Mouse (Mus musculus) limb, embryonic 13.5 days (tissue): Measurements from ENCODE around the gene Mmp8. TPM values are rescaled to one million over a fixed set of nuclear protein-coding genes. Genes with fewer than 3 reads are reported as not detected.
A peak's percentile ranks its signal among the peaks of the same experiment; 100 is the strongest.

ENCODE experiments used
- ATAC-seq: fragments of 200-750 bp; cut with Nextera tagmentation; 2 replicates; pipeline ENCODE4 v1.8.0; 2017; ENCODE audit warnings: low read depth, moderate number of reproducible peaks, moderate TSS enrichment; ENCODE audit not compliant: low FRiP score
- H3K27ac ChIP-seq: fragments of 300-500 bp; sonication (generic); 2 replicates; pipeline ENCODE4 v1.5.1; 2015; ENCODE audit warnings: inconsistent platforms, mild to moderate bottlenecking, moderate library complexity
- H3K27me3 ChIP-seq: fragments of 300-500 bp; sonication (generic); 2 replicates; pipeline ENCODE4 v1.6.1; 2015; ENCODE audit warnings: mild to moderate bottlenecking, inconsistent platforms
- H3K36me3 ChIP-seq: fragments of 300-500 bp; sonication (generic); 2 replicates; pipeline ENCODE4 v1.6.1; 2015; ENCODE audit warnings: inconsistent platforms, mild to moderate bottlenecking, moderate library complexity
- H3K4me1 ChIP-seq: fragments of 300-500 bp; sonication (generic); 2 replicates; pipeline ENCODE4 v1.6.1; 2015; ENCODE audit warnings: inconsistent platforms
- H3K4me2 ChIP-seq: fragments of 300-500 bp; sonication (generic); replicated peaks from 2 replicates; pipeline ENCODE4 v1.6.1; 2015; ENCODE audit warnings: inconsistent platforms, mild to moderate bottlenecking, moderate library complexity
- H3K4me3 ChIP-seq: fragments of 300-500 bp; sonication (generic); 2 replicates; pipeline ENCODE4 v1.5.1; 2015; ENCODE audit warnings: moderate library complexity, mild to moderate bottlenecking, inconsistent platforms
- H3K9ac ChIP-seq: fragments of 300-500 bp; sonication (generic); 2 replicates; pipeline ENCODE4 v1.6.1; 2015; ENCODE audit warnings: mild to moderate bottlenecking, inconsistent platforms
- H3K9me3 ChIP-seq: fragments of 300-500 bp; sonication (generic); 2 replicates; pipeline ENCODE4 v1.6.1; 2016; ENCODE audit warnings: inconsistent platforms
- WGBS: fragments of 180-500 bp; shearing (Covaris S2); methylation state at CpG from one replicate; pipeline ENCODE4 v1.1.7; 2015; 5-methylcytosine and 5-hydroxymethylcytosine counted together
- polyA plus RNA-seq: library from polyadenylated mRNA; unstranded; fragments of >200 nt; fragmentation: Nextera tagmentation; extraction: Ambion mirVana; gene quantifications from 2 replicates; pipeline ENCODE4 v1.2.1, GENCODE M21; 2015

Mmp8 gene
- polyA plus RNA-seq = 0.20 and 0.23 TPM in 2 replicates

GRCm38 (mm10) chr9:7558221-7559017 lies at the start of gene Mmp8:
Mmp8 (plus strand) TSS chr9:7558456.
- no peak within 1 kb of the TSS for H3K4me2 ChIP-seq
- H3K27ac ChIP-seq = no peak within 1 kb of the TSS
- 78% methylated on average over 8 of the region's 8 CpGs for WGBS
- no peak within 1 kb of the TSS for H3K9ac ChIP-seq
- no peaks in the 10 kb centered on the region for H3K9me3 ChIP-seq
- no peaks in the 10 kb centered on the region for H3K4me1 ChIP-seq
- no peak within 1 kb of the TSS for H3K4me3 ChIP-seq
- H3K36me3 ChIP-seq = no peaks in the 10 kb centered on the region
- H3K27me3 ChIP-seq = no peaks in the 10 kb centered on the region
- no peak for ATAC-seq

DNA sequence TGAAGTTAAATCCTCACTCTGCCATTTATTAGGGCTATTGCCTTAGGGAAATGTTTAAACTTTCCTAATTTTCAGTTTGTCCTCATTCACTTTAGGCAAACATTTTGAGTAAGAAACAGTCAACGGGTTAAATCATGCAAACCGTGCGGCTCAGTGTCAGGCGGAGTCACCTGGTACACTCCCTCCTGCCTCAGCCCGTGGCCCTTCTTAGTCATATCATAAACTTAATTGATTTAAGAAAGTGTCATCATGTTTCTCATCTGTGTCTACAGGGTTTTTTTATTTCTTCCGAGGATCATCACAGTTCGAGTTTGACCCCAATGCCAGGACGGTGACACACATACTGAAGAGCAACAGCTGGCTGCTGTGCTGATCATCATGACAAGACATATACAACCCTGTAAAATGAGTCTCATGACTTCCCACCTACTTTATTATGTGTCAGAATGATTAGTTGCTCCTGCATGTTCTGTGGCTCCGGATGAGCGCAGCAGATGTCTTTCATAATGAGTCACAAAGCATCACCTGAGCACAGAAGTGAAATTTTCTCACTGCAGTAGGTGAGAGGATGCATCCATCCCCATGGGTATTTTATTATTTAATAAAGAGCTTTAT lies 48.5 kb upstream of the Mmp8 start:
- no peak for ATAC-seq
- H3K4me2 ChIP-seq = no peak overlapping the region
- no peaks in the 10 kb centered on the region for H3K36me3 ChIP-seq
- no peaks in the 10 kb centered on the region for H3K9me3 ChIP-seq
- WGBS = 77% methylated on average over 10 of the region's 10 CpGs
- no peaks in the 10 kb centered on the region for H3K27me3 ChIP-seq
- no peaks in the 10 kb centered on the region for H3K4me1 ChIP-seq
- H3K27ac ChIP-seq = no peak overlapping the region
- H3K9ac ChIP-seq = no peak overlapping the region
- H3K4me3 ChIP-seq = no peak overlapping the region

DNA sequence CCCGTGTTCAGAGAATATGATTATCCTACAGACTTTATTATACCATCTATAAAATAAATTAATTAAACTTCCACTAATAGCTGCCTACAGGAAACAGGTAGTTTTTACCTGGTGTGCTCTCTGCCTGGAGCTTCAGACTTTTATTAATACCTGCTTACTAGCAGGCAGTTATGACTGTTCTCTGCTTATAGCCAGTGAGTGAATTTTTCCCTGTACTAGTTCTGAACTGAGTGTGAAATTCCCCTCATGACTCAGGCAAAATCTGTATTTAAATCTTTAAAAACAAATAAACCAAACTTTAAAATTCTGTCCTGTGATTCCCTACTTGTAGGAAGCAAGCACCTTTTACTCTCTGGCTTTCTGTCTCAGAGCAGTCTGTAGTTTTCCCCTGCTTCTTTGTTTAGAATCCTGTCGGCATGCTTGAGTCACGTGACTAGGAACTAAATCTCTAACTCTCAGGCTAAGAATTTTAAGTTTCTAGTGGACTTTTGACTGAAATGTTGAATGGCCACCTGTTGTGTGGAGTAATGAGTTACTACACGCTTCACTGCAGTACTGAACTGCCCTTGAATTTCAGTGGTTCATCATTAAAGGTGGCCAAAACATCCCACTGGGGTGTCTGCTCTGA lies 40.2 kb upstream of the Mmp8 start:
- H3K4me3 ChIP-seq = no peak overlapping the region
- H3K27me3 ChIP-seq = no peaks in the 10 kb centered on the region
- H3K27ac ChIP-seq = no peak overlapping the region
- no peaks in the 10 kb centered on the region for H3K36me3 ChIP-seq
- H3K9me3 ChIP-seq = no peaks in the 10 kb centered on the region
- H3K4me2 ChIP-seq = no peak overlapping the region
- no peaks in the 10 kb centered on the region for H3K4me1 ChIP-seq
- H3K9ac ChIP-seq = no peak overlapping the region
- WGBS = 61% methylated on average over 4 of the region's 4 CpGs
- no peak for ATAC-seq

DNA sequence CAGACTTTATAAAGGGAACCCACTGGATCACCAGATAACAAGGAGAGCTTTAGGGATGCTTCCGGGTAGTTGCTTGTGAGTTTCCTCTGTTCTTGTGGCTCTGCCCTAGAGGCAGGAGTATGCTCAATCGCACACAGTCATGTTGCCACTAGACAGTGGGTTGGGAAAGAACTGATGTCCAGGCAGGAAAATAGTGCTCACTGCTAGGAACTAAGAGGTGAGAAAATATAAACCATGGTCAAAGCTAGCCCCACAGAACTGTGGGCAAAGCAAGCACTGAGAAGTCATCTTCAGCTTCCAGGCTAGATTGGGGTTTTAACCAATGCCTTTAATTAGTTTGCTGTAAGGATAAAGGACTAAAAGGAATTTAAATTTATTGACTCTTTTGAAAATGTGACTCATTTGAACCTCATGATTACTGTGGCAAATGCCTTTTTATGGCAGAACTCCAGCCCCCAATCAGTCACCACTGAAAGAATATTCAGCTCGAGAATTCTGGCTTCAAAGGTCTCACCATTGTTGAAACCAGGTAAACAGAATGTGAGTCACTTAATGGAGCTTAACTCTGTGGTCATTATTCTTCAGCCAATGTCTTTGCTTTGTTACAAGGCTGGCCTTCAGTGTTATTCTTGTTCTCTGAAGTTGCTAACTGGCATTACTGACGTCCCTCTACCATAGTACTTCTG lies 31.9 kb upstream of the Mmp8 start:
- no peak overlapping the region for H3K27ac ChIP-seq
- 62% methylated on average over 4 of the region's 4 CpGs for WGBS
- ATAC-seq = no peak

GRCm38 (mm10) chr9:7542763-7543162 lies 15.5 kb upstream of the Mmp8 start:
- Histone ChIP-seq H3K36me3 (no peaks in the 10 kb centered on the region), H3K4me2 (no peak overlapping the region), H3K9ac (no peak overlapping the region), H3K4me3 (no peak overlapping the region), H3K27ac (no peak overlapping the region), H3K9me3 (no peaks in the 10 kb centered on the region), H3K27me3 (no peaks in the 10 kb centered on the region), H3K4me1 (no peaks in the 10 kb centered on the region)
- ATAC-seq = no peak

More for the DNA sequence above, 31.9 kb upstream of the Mmp8 start:
- no peaks in the 10 kb centered on the region for H3K36me3 ChIP-seq
- H3K9me3 ChIP-seq = no peaks in the 10 kb centered on the region
- no peak overlapping the region for H3K4me3 ChIP-seq
- no peak overlapping the region for H3K4me2 ChIP-seq
- H3K4me1 ChIP-seq = no peaks in the 10 kb centered on the region
- H3K27me3 ChIP-seq = no peaks in the 10 kb centered on the region
- H3K9ac ChIP-seq = no peak overlapping the region

- H3K27me3 ChIP-seq = no peaks in the 10 kb centered on the region
- no peak overlapping the region for H3K9ac ChIP-seq
- 74% methylated on average over 1 of the region's 1 CpGs for WGBS
- no peak for ATAC-seq
- no peak overlapping the region for H3K27ac ChIP-seq
- H3K4me3 ChIP-seq = no peak overlapping the region
- H3K9me3 ChIP-seq = no peaks in the 10 kb centered on the region
- H3K36me3 ChIP-seq = no peaks in the 10 kb centered on the region
- H3K4me2 ChIP-seq = no peak overlapping the region
- no peaks in the 10 kb centered on the region for H3K4me1 ChIP-seq
These were observed 13.3 kb upstream of the Mmp8 start for GRCm38 (mm10) chr9:7544923-7545457.

GRCm38 (mm10) chr9:7545471-7545870 lies 12.8 kb upstream of the Mmp8 start:
- Histone ChIP-seq H3K36me3 (no peaks in the 10 kb centered on the region), H3K4me3 (no peak overlapping the region), H3K27me3 (no peaks in the 10 kb centered on the region), H3K9ac (no peak overlapping the region), H3K4me1 (no peaks in the 10 kb centered on the region), H3K9me3 (no peaks in the 10 kb centered on the region), H3K27ac (no peak overlapping the region), H3K4me2 (no peak overlapping the region)
- WGBS = 24% methylated on average over 1 of the region's 1 CpGs
- ATAC-seq = peak; percentile 76

GRCm38 (mm10) chr9:7545920-7546319 lies 12.3 kb upstream of the Mmp8 start:
- no peak for ATAC-seq
- WGBS = 91% methylated on average over 7 of the region's 7 CpGs
- no peak overlapping the region for H3K4me2 ChIP-seq
- H3K27me3 ChIP-seq = no peaks in the 10 kb centered on the region
- no peak overlapping the region for H3K27ac ChIP-seq
- no peaks in the 10 kb centered on the region for H3K9me3 ChIP-seq
- no peak overlapping the region for H3K4me3 ChIP-seq
- no peak overlapping the region for H3K9ac ChIP-seq
- no peaks in the 10 kb centered on the region for H3K36me3 ChIP-seq
- H3K4me1 ChIP-seq = no peaks in the 10 kb centered on the region

GRCm38 (mm10) chr9:7551943-7552342 lies 6.3 kb upstream of the Mmp8 start:
- H3K4me3 ChIP-seq = no peak overlapping the region
- H3K27ac ChIP-seq = no peak overlapping the region
- ATAC-seq = no peak

GRCm38 (mm10) chr9:7553536-7553935 lies 4.7 kb upstream of the Mmp8 start:
- WGBS = 79% methylated on average over 3 of the region's 3 CpGs
- no peak for ATAC-seq
- H3K27me3 ChIP-seq = no peaks in the 10 kb centered on the region

More at GRCm38 (mm10) chr9:7551943-7552342, 6.3 kb upstream of the Mmp8 start:
- Histone ChIP-seq H3K9ac (no peak overlapping the region), H3K4me2 (no peak overlapping the region), H3K36me3 (no peaks in the 10 kb centered on the region), H3K4me1 (no peaks in the 10 kb centered on the region), H3K27me3 (no peaks in the 10 kb centered on the region), H3K9me3 (no peaks in the 10 kb centered on the region)

GRCm38 (mm10) chr9:7554382-7554781 lies 3.9 kb upstream of the Mmp8 start:
- H3K4me1 ChIP-seq = no peaks in the 10 kb centered on the region
- H3K4me3 ChIP-seq = no peak overlapping the region
- H3K27me3 ChIP-seq = no peaks in the 10 kb centered on the region
- H3K9me3 ChIP-seq = no peaks in the 10 kb centered on the region
- ATAC-seq = no peak
- no peak overlapping the region for H3K27ac ChIP-seq
- no peak overlapping the region for H3K4me2 ChIP-seq
- H3K36me3 ChIP-seq = no peaks in the 10 kb centered on the region
- H3K9ac ChIP-seq = no peak overlapping the region
- WGBS = 39% methylated on average over 3 of the region's 3 CpGs

More at GRCm38 (mm10) chr9:7553536-7553935, 4.7 kb upstream of the Mmp8 start:
- Histone ChIP-seq H3K4me1 (no peaks in the 10 kb centered on the region), H3K9me3 (no peaks in the 10 kb centered on the region), H3K4me2 (no peak overlapping the region), H3K36me3 (no peaks in the 10 kb centered on the region), H3K4me3 (no peak overlapping the region), H3K9ac (no peak overlapping the region), H3K27ac (no peak overlapping the region)

GRCm38 (mm10) chr9:7560026-7560425 lies 1.8 kb downstream of the Mmp8 start:
- Histone ChIP-seq H3K9ac (no peak overlapping the region), H3K4me1 (no peaks in the 10 kb centered on the region), H3K36me3 (no peaks in the 10 kb centered on the region), H3K9me3 (no peaks in the 10 kb centered on the region), H3K27ac (no peak overlapping the region), H3K4me3 (no peak overlapping the region), H3K4me2 (no peak overlapping the region), H3K27me3 (no peaks in the 10 kb centered on the region)
- ATAC-seq = no peak
- 74% methylated on average over 4 of the region's 4 CpGs for WGBS
